Mouse (Mus musculus): Measurements from ENCODE around the gene Gm572. TPM values are rescaled to one million over a fixed set of nuclear protein-coding genes. Genes with fewer than 3 reads are reported as not detected.
A peak's percentile ranks its signal among the peaks of the same experiment; 100 is the strongest.

Gm572 gene
- not detected in 2 replicates for polyA plus RNA-seq (2012; ENCODE audit: insufficient read depth, low replicate concordance)

- peaks cover 28% of the 10 kb centered on the region for H3K4me1 ChIP-seq
- H3K27me3 ChIP-seq (replicated peaks), result peaks cover 2% of the 10 kb centered on the region
- TF ChIP-seq FLI1 (IDR thresholded peaks at IDR 0.05; ENCODE audit: low read length) (no peak), GATA1 (IDR thresholded peaks at IDR 0.05; ENCODE audit: borderline replicate concordance, low read length) (no peak)
- no peaks in the 10 kb centered on the region for H3K36me3 ChIP-seq (replicated peaks; ENCODE audit: low read length)
- no peaks in the 10 kb centered on the region for H3K9me3 ChIP-seq
- H3K4me3 ChIP-seq (replicated peaks), result peak within 1 kb of the TSS; percentile 91
These were observed at the start of gene Gm572 for GRCm38 (mm10) chr4:148643291-148644156. Gm572 (plus strand) TSS chr4:148643317.

DNA sequence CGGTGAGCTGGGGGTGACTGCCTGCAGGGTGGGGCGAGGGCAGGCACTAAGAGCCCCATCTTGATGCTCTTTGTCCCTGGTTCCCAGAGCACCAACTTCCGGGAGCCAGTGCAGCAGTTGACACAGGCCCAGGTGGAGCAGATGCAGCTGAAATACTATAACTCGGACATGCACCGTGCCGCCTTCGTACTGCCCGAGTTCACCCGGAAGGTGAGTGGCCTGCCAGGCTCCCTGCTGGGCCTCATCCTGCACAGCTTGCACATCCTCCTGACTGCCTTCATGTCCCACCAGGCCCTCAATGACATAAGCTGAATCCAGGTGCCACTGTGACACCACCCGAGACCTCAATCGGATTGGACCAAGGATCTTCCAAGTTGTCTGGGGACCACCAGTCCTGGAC is 49.1 kb upstream of the Gm572 start:
- no peak overlapping the region for H3K4me3 ChIP-seq (replicated peaks)
- peaks cover 62% of the 10 kb centered on the region for H3K36me3 ChIP-seq (replicated peaks; ENCODE audit: low read length)
- peaks cover 5% of the 10 kb centered on the region; the same call in 1 of the 2 replicates for H3K9me3 ChIP-seq
- TF ChIP-seq GATA1 (IDR thresholded peaks at IDR 0.05; ENCODE audit: borderline replicate concordance, low read length) (no peak), FLI1 (IDR thresholded peaks at IDR 0.05; ENCODE audit: low read length) (no peak)
- no peaks in the 10 kb centered on the region for H3K27me3 ChIP-seq (replicated peaks)
- peaks cover 45% of the 10 kb centered on the region for H3K4me1 ChIP-seq

DNA sequence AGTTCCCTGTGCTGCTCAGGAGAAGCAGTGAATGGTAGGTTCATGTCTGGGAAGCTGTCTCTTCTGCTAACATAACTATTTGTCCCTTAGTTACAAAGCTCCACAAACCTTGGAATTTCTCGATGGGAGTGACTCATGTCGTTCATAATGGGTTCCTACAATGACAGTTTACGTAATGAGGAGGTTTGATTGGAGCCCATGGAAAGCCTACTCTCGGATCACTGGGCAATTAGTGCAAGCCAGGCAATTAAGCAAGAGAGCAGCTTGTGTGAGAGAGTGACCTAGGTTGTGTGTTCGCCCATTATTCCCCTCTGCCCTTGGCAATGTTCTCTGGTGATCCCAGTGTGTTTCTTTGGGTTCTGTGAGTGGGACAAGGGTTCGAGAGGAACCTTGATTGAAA is 47.2 kb upstream of the Gm572 start:
- peaks cover 78% of the 10 kb centered on the region for H3K36me3 ChIP-seq (replicated peaks; ENCODE audit: low read length)
- no peaks in the 10 kb centered on the region for H3K27me3 ChIP-seq (replicated peaks)
- TF ChIP-seq FLI1 (IDR thresholded peaks at IDR 0.05; ENCODE audit: low read length), result no peak
- TF ChIP-seq GATA1 (IDR thresholded peaks at IDR 0.05; ENCODE audit: borderline replicate concordance, low read length), result no peak
- peaks cover 33% of the 10 kb centered on the region for H3K4me1 ChIP-seq
- H3K4me3 ChIP-seq (replicated peaks), result no peak overlapping the region
- H3K9me3 ChIP-seq, result peaks cover 5% of the 10 kb centered on the region; the same call in 1 of the 2 replicates

- Histone ChIP-seq H3K4me1 (peaks cover 31% of the 10 kb centered on the region), H3K36me3 (replicated peaks; ENCODE audit: low read length) (peaks cover 80% of the 10 kb centered on the region)
These were observed 46.4 kb upstream of the Gm572 start for GRCm38 (mm10) chr4:148596731-148597130.

GRCm38 (mm10) chr4:148598826-148599225 is 44.3 kb upstream of the Gm572 start:
- Histone ChIP-seq H3K4me3 (replicated peaks) (no peak overlapping the region), H3K4me1 (peaks cover 25% of the 10 kb centered on the region), H3K9me3 (peaks cover 5% of the 10 kb centered on the region; the same call in 1 of the 2 replicates), H3K36me3 (replicated peaks; ENCODE audit: low read length) (peaks cover 82% of the 10 kb centered on the region), H3K27me3 (replicated peaks) (no peaks in the 10 kb centered on the region)
- TF ChIP-seq FLI1 (IDR thresholded peaks at IDR 0.05; ENCODE audit: low read length), result no peak
- TF ChIP-seq GATA1 (IDR thresholded peaks at IDR 0.05; ENCODE audit: borderline replicate concordance, low read length), result no peak

More at GRCm38 (mm10) chr4:148596731-148597130, 46.4 kb upstream of the Gm572 start:
- H3K9me3 ChIP-seq, result peaks cover 5% of the 10 kb centered on the region; the same call in 1 of the 2 replicates
- TF ChIP-seq GATA1 (IDR thresholded peaks at IDR 0.05; ENCODE audit: borderline replicate concordance, low read length), result no peak
- TF ChIP-seq FLI1 (IDR thresholded peaks at IDR 0.05; ENCODE audit: low read length), result no peak
- no peaks in the 10 kb centered on the region for H3K27me3 ChIP-seq (replicated peaks)
- H3K4me3 ChIP-seq (replicated peaks), result no peak overlapping the region

DNA sequence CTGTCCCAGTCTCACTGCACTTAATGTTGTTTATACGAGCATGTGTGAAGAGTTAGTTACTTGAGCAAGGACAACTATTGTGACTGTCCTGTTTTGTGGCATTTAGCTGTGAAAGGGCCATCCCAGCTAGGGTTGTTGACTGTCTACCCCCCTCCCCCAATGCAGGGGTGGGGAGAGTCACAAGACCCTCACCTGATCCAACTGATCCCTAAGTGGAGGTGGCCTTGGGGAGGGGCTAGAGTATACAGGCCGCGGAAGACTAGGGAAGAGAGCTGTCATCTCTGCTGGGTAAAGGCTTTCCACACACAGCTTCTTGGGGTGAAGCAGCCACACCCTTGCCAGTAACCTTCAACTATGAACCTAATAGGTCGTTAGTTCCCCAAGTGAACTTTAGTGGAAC is 42.8 kb upstream of the Gm572 start:
- H3K9me3 ChIP-seq, result peaks cover 5% of the 10 kb centered on the region; the same call in 1 of the 2 replicates
- no peak overlapping the region for H3K4me3 ChIP-seq (replicated peaks)
- H3K27me3 ChIP-seq (replicated peaks), result no peaks in the 10 kb centered on the region
- TF ChIP-seq FLI1 (IDR thresholded peaks at IDR 0.05; ENCODE audit: low read length) (no peak), GATA1 (IDR thresholded peaks at IDR 0.05; ENCODE audit: borderline replicate concordance, low read length) (no peak)
- H3K36me3 ChIP-seq (replicated peaks; ENCODE audit: low read length), result peaks cover 67% of the 10 kb centered on the region
- H3K4me1 ChIP-seq, result peaks cover 28% of the 10 kb centered on the region

DNA sequence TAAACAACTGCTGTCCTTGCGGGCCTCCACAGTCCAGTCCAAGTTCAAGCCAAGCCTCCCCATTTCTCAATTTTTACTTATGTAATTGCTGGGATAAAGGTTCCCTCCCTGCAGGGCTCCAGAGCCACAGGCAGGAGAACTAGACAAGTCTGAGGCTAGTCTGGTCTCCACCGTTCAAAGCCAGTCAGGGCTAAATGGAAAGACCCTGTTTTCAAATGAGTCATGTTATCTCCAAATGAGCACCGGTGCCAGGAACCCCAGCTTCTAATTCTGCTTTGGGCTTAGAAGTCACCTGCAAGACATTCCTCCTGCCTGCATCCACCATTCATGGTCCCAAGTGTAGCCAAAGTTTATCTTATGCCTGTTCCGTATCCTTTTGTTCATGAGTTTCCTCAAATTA is 41.2 kb upstream of the Gm572 start:
- H3K4me3 ChIP-seq (replicated peaks), result no peak overlapping the region
- H3K9me3 ChIP-seq, result peaks cover 5% of the 10 kb centered on the region; the same call in 1 of the 2 replicates
- H3K4me1 ChIP-seq, result peaks cover 28% of the 10 kb centered on the region
- peaks cover 52% of the 10 kb centered on the region for H3K36me3 ChIP-seq (replicated peaks; ENCODE audit: low read length)
- no peaks in the 10 kb centered on the region for H3K27me3 ChIP-seq (replicated peaks)
- TF ChIP-seq GATA1 (IDR thresholded peaks at IDR 0.05; ENCODE audit: borderline replicate concordance, low read length) (no peak), FLI1 (IDR thresholded peaks at IDR 0.05; ENCODE audit: low read length) (no peak)

GRCm38 (mm10) chr4:148602357-148603120 is 40.6 kb upstream of the Gm572 start, which contains the start of gene Masp2:
Masp2 (plus strand) TSS chr4:148602554.
- Histone ChIP-seq H3K4me1 (peaks cover 29% of the 10 kb centered on the region), H3K27me3 (replicated peaks) (no peaks in the 10 kb centered on the region), H3K36me3 (replicated peaks; ENCODE audit: low read length) (peaks cover 46% of the 10 kb centered on the region), H3K9me3 (peaks cover 5% of the 10 kb centered on the region; the same call in 1 of the 2 replicates), H3K4me3 (replicated peaks) (no peak within 1 kb of the TSS)
- no peak for TF ChIP-seq FLI1 (IDR thresholded peaks at IDR 0.05; ENCODE audit: low read length)
- TF ChIP-seq GATA1 (IDR thresholded peaks at IDR 0.05; ENCODE audit: borderline replicate concordance, low read length), result no peak

DNA sequence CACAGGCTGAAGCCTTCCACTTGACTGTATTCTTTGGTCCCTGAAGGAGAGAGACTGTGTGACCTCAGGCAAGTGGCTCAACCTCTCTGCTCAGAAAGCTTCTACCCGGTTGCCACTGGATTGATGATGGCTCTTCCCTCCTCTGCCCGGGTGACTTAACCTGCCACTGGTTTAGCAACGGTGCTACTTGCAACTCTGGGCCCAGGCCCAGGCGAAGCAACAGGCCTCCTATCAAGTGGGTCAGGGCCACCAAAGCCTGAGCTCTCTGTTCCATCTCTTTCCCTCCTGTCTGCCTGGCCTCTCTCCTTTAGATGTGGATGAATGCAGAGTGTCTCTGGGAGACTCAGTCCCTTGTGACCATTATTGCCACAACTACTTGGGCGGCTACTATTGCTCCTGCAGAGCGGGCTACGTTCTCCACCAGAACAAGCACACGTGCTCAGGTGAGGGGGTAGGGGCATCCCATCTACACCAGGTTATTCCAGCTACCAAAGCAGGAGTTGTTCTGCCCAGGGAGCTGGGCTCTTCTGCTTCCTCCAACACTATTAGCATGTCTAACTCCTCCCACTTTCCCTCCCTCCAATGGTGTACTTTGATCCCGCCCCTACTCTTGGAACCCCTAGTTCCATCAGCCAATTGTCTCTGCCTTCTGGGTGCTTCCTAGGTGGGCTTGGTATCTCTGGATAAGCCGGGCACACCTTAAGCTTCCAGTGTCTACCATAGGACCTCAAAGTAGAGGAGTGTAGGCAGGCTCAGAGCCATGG is 39.6 kb upstream of the Gm572 start:
- peaks cover 32% of the 10 kb centered on the region for H3K4me1 ChIP-seq
- H3K9me3 ChIP-seq, result no peaks in the 10 kb centered on the region; the same call in 1 of the 2 replicates
- no peak for TF ChIP-seq FLI1 (IDR thresholded peaks at IDR 0.05; ENCODE audit: low read length)
- TF ChIP-seq GATA1 (IDR thresholded peaks at IDR 0.05; ENCODE audit: borderline replicate concordance, low read length), result no peak
- H3K36me3 ChIP-seq (replicated peaks; ENCODE audit: low read length), result peaks cover 36% of the 10 kb centered on the region
- no peak overlapping the region for H3K4me3 ChIP-seq (replicated peaks)
- no peaks in the 10 kb centered on the region for H3K27me3 ChIP-seq (replicated peaks)

All from megakaryocyte, embryonic 14.5 days (primary cell).